Mouse (Mus musculus) kidney, adult 10 weeks (tissue): ENCODE data around the gene Melk. TPM values are rescaled to one million over a fixed set of nuclear protein-coding genes. Genes with fewer than 3 reads are reported as not detected.

Experiments used
- polyA plus RNA-seq: library from polyadenylated mRNA; stranded (reverse); fragments of 350-450 nt; fragmentation: Illumina TruSeq; extraction: RNeasy Lipid Tissue Mini Kit (QIAGEN cat#74804); gene quantifications from one replicate; pipeline ENCODE4 v1.2.3, GENCODE M21; 2014; ENCODE audit warnings: low read depth, low replicate concordance

Gene Melk
- polyA plus RNA-seq, result not detected

DNA sequence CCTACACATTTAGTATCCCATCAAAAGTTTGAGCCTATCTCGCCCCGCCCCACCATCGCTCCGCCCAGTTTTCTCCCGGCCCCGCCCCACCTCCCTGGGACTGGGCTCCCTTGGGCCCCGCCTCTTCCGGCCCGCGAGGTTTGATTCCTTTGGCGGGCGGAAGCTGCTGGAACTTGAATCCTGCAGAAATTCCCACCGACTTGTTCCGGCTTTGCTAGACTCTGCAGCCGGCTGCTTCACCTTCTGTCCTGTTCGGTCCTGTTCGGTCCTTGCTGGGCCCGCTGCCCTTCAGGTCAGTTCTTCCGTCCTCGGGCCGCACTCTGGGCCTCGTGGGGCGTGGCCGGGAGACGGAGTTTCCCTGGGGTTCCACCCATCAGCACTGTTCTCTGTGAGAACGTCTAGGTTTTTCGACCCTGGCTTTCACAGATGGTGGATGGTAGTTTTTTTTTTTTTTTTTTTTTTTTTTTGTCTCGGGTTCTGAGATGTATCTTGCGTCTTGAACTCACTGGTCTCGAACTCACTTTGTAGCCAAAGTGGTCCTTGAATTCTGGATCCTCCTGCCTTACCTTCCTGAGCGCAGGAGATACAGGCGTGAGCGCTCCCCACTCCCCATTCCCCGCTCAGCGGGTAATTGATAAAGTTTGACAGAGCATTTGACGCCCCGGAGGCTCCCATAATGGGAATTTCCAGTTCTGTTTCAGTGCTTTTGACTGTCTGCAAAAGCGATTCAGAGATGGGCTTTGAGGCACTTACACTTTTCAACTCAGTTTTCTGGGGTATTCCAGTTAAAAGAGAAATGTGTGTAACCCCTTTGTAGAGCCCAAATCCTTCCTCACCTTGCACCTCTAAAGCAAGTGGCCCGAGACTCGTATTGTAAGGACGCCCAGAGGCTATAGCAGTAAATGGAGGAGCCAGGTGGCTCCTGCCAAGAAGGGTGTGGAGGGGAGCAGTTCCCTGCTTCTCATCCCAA, at the start of gene Melk:
Gene Melk, plus strand, starts transcription at position 96 of the 970 bp plus-strand sequence.

Other genes starting within 250 kb of the Melk start
- 14.4 TPM for gene Gne, start 216.7 kb upstream of the Melk start, polyA plus RNA-seq
- 28.8 TPM for gene Rnf38, start 67.1 kb upstream of the Melk start, polyA plus RNA-seq